Comparison of ENCODE assay signal across 20 mouse cellular contexts in the genomic region with DNA sequence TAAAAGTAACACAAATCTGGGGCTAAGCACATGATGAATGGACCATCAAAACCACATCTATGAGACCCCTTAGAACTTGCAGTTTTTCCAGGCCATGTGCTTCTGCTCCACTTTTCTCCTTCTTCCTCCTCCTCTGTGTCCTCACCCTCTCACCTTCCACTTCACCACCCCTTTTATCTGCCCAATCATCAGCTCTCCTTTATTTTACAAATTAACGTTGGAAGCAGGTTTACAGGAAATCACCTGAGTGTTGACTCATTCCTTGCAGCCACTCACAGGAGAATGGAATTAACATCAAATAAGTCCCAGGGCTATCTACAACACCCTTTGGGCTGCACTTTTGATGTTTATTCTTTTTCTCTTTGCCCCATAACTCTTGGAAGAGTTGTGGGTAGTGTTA. TPM values are rescaled to one million over a fixed set of nuclear protein-coding genes. Genes with fewer than 3 reads are reported as not detected.
DNase-seq lines count a peak whose midpoint lies in the region; ATAC-seq and TF ChIP-seq lines count a peak whose summit lies in the region.
"Had no signal": no experiment of that assay in that cellular context is flagged by ENCODE, and none has a peak within 500 bp of the region (broad histone marks: within the 10 kb centered on the region; RNA-seq: fewer than 3 reads in every experiment).

No protein-coding gene starts in this region.

- H3K79me2 ChIP-seq in MEL (ENCODE audit: control insufficient read depth, insufficient read depth, low read length, poor library complexity): no peaks in the 10 kb centered on the region

- H3K27me3 ChIP-seq in MEL (ENCODE audit: control insufficient read depth in 1 of 2, insufficient read depth in 2 of 2, low read length in 2 of 2): no peaks in the 10 kb centered on the region
- H3K27me3 ChIP-seq: embryonic facial prominence, embryonic 12.5 days; forebrain, embryonic 13.5 days; forebrain, embryonic 15.5 days had no signal

- DNase-seq in ES-CJ7 (ENCODE audit: low read depth, low spot score) (peak; percentile 69), MEL (ENCODE audit: low read depth, low spot score) (no peak), ZHBTc4 (ENCODE audit: low read depth, low spot score) (peak; percentile 73)
- DNase-seq in cerebellum, adult 11 months: no peak
- DNase-seq in layer of hippocampus, adult 2 months (ENCODE audit: low spot score in 2 of 2): no peak
- DNase-seq: adrenal gland, adult 2 months; adrenal gland, postnatal 10 days; adrenal gland, postnatal 25 days; cerebellum, adult 11-12 months; cerebellum, adult 2 months; cerebellum, adult 9-10 months; cerebellum, postnatal 10 days; cerebellum, postnatal 25 days; forebrain, postnatal 0 days had no signal

- TF ChIP-seq CTCF in MEL (IDR thresholded peaks at IDR 0.05 in 2 of 3, conservative IDR thresholded peaks at IDR 0.05 in 1 of 3; ENCODE audit: control insufficient read depth in 1 of 3, insufficient read depth in 1 of 3, low read depth in 2 of 3, low read length in 3 of 3, poor library complexity in 1 of 3, severe bottlenecking in 1 of 3): no peak
- no peak for TF ChIP-seq CTCF in layer of hippocampus, adult 2 months (conservative IDR thresholded peaks at IDR 0.05)

- TF ChIP-seq POLR2A in MEL (IDR thresholded peaks at IDR 0.05; ENCODE audit: control insufficient read depth in 1 of 2, insufficient read depth in 1 of 2, low read depth in 1 of 2, low read length in 2 of 2, poor library complexity in 1 of 2): no peak

- no peak for TF ChIP-seq EP300 in MEL (IDR thresholded peaks at IDR 0.05; ENCODE audit: low read depth in 1 of 2, low read length in 2 of 2)

- TF ChIP-seq RAD21 in MEL (IDR thresholded peaks at IDR 0.05; ENCODE audit: low read depth, low read length): no peak

- no peak overlapping the region for H3K9ac ChIP-seq in MEL (ENCODE audit: control insufficient read depth, low read depth, low read length, poor library complexity, severe bottlenecking)
- H3K9ac ChIP-seq: embryonic facial prominence, embryonic 12.5 days; forebrain, embryonic 13.5 days; forebrain, embryonic 15.5 days; forebrain, postnatal 0 days had no signal

- no peak overlapping the region for H3K4me3 ChIP-seq in MEL (ENCODE audit: control insufficient read depth in 1 of 2, insufficient read depth in 1 of 2, low read depth in 2 of 2, low read length in 2 of 2)
- H3K4me3 ChIP-seq in layer of hippocampus, adult 2 months: no peak overlapping the region
- H3K4me3 ChIP-seq: embryonic facial prominence, embryonic 10.5 days; embryonic facial prominence, embryonic 12.5 days; forebrain, embryonic 13.5 days; forebrain, embryonic 15.5 days had no signal

- H3K9me3 ChIP-seq in MEL (replicated peaks; ENCODE audit: insufficient read depth, low read length): no peaks in the 10 kb centered on the region
- H3K9me3 ChIP-seq: embryonic facial prominence, embryonic 10.5 days; embryonic facial prominence, embryonic 12.5 days; forebrain, embryonic 13.5 days; forebrain, embryonic 15.5 days; G1E had no signal

- no peak overlapping the region for H3K27ac ChIP-seq in MEL (ENCODE audit: control insufficient read depth, low read depth, low read length)
- H3K27ac ChIP-seq in layer of hippocampus, adult 2 months: no peak overlapping the region
- H3K27ac ChIP-seq: embryonic facial prominence, embryonic 10.5 days; embryonic facial prominence, embryonic 12.5 days; forebrain, embryonic 13.5 days; forebrain, embryonic 15.5 days had no signal

- peaks cover 0 to 42% of the 10 kb centered on the region in 2 experiments; a peak in 2 of 4 replicates for H3K36me3 ChIP-seq in MEL (ENCODE audit: control insufficient read depth in 1 of 2, insufficient read depth in 2 of 2, low read length in 2 of 2)

- no peaks in the 10 kb centered on the region for H3K4me1 ChIP-seq in MEL (ENCODE audit: control insufficient read depth in 1 of 2, insufficient read depth in 2 of 2, low read length in 2 of 2)
- H3K4me1 ChIP-seq: embryonic facial prominence, embryonic 10.5 days; embryonic facial prominence, embryonic 12.5 days; forebrain, embryonic 13.5 days; forebrain, embryonic 15.5 days had no signal

- no peak for ATAC-seq in frontal cortex, adult (ENCODE audit: low TSS enrichment)
- ATAC-seq: forebrain, embryonic 13.5 days; forebrain, embryonic 15.5 days had no signal

TF ChIP-seq in MEL, 35 proteins besides CTCF, POLR2A, EP300 and RAD21:
- TF ChIP-seq SMC3 (IDR thresholded peaks at IDR 0.05; ENCODE audit: low read depth, low read length) (no peak), POLR2AphosphoS2 (IDR thresholded peaks at IDR 0.05; ENCODE audit: low read length) (0 out of 2 replicates have a peak, but pooled peaks have one; percentile 8)

RNA-seq across cellular contexts. Expression of gene Cplane1, which starts 7.1 kb away (rescaled TPM):
- 2.9 and 3.4 TPM in 2 replicates for total RNA-seq in MEL (2012; rRNA removed)
- 1 to 10 TPM in 1 of 2 experiments, not detected in 1; 6.3 TPM for polyA plus RNA-seq in MEL (2012; ENCODE audit: insufficient read depth in 1 of 2, insufficient read length in 2 of 2, low read depth in 1 of 2, low replicate concordance in 2 of 2, missing spikeins in 1 of 2)
- 10 to 100 TPM; 31.7 to 34.5 TPM for total RNA-seq in layer of hippocampus, adult 2 months (2021)

RNA-seq across cellular contexts. Expression of gene Nup155, which starts 52.8 kb away (rescaled TPM):
- total RNA-seq in MEL (2012; rRNA removed): 82.7 and 86.7 TPM in 2 replicates
- 100 to 1,000 TPM in 1 of 2 experiments, 10 to 100 TPM in 1; 85.0 to 135 TPM for polyA plus RNA-seq in MEL (2012; ENCODE audit: insufficient read depth in 1 of 2, insufficient read length in 2 of 2, low read depth in 1 of 2, low replicate concordance in 2 of 2, missing spikeins in 1 of 2)
- 10 to 100 TPM; 18.5 to 21.8 TPM for total RNA-seq in layer of hippocampus, adult 2 months (2021)

Comparison
In these comparisons a context has a peak if more than half of its experiments do, and no peak if none do; other contexts are left out.
1. DNase-seq: peak in ES-CJ7 (single experiment) and ZHBTc4 (single experiment); none in MEL (single experiment), cerebellum, adult 11 months (single experiment) and layer of hippocampus, adult 2 months (0 of 2).